Mouse (Mus musculus) yolk sac, embryonic 10.5 days (tissue): ENCODE data around the gene 4931409K22Rik.

ENCODE experiments used
- DNase-seq: peaks from one replicate; pipeline ENCODE4 v3.0.0-alpha.2; 2017; ENCODE audit warnings: low spot score

Gene 4931409K22Rik

GRCm38 (mm10) chr5:24499113-24499512 lies 57.5 kb downstream of the 4931409K22Rik start:
- DNase-seq = no peak

DNA sequence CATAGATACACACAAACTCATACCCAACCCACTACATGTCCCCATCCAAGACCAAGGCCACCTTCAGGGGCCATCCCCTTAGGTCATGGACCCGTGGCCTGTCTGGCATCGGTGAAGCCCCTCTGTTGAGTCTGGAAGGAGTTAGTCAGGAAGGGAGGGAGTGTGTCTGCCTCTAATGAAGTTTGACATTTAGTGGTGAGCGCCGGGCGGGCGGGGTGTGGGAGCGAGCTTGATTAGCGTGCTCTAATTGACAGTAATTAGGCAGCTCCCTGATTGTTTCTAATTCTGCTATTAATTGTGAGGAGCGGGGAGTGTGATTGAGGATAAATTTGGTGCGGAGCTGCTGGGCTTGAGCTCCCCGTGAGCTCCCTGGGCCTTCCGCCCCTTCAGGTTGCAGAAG lies 59.1 kb downstream of the 4931409K22Rik start:
- no peak for DNase-seq

DNA sequence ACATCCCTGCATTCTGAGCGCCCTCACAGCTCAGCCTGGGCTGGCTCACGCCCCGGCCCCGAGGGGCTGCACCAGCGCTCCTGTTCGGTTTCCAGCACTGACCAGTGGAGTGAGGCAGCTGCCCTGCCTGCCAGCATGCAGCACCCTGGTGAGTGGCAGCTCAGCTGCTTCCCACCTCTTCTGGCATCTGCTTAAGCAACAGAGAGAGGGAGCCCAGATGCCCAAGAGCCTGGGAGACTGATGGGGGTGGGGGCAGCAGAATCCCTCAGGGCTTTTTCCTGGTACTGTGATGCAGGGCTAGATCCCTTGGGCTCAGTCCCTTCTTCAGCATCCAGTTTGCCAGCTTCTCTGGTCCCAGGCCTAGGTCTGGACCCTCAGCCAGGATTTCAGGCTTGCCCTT lies 59.9 kb downstream of the 4931409K22Rik start:
- no peak for DNase-seq

- DNase-seq = no peak
These were observed 61.6 kb downstream of the 4931409K22Rik start for GRCm38 (mm10) chr5:24495019-24495418.
